Mouse (Mus musculus) skeletal muscle tissue, adult 2 months (tissue): Measurements from ENCODE around the gene Prdm10.

Experiments
- DNase-seq: peaks from one replicate; pipeline ENCODE4 v3.0.0-alpha.2; 2012; ENCODE audit warnings: low read depth, low spot score

Prdm10 gene

DNA sequence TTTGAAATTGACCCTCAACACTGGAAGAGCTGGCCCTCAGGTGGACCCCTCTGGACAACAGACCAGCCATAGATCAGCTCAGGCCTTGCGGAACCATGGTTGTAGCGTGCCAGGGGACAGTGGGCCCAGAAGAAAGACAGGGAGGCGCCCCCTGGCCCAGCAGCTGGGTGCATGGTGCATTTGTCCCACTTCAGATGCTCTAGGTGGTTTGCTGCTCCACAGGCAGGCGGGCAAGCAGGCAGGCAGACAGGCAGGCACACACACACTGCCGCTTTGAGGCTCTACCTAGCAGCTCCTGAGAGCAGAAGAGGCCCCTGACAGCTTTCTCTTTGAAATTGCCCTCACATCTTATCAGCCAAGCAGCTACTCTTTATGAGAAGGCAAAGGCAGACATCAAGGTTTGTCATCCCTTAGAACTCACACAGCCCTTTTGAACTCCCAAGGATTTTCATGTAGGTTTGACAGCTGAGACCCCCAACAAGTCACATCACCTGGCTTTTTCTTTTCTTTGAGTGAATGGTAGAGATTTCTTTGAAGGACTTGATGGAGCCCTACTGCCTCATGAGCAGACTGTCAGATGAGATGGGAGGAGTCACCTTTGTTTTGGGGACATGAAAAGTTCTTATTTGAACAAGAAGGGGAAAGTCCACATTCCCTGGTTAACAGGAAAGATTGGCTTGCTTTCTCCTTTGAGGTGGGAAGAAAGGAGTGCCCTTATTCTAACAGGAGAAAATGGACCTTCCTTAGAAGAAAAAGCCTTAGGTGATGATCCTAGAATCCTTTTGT, 21.4 kb downstream of the Prdm10 start:
- no peak for DNase-seq

GRCm38 (mm10) chr9:31304358-31304757, 24.0 kb downstream of the Prdm10 start:
- no peak for DNase-seq

- DNase-seq: no peak
These were observed 24.8 kb downstream of the Prdm10 start for GRCm38 (mm10) chr9:31305117-31305516.

DNA sequence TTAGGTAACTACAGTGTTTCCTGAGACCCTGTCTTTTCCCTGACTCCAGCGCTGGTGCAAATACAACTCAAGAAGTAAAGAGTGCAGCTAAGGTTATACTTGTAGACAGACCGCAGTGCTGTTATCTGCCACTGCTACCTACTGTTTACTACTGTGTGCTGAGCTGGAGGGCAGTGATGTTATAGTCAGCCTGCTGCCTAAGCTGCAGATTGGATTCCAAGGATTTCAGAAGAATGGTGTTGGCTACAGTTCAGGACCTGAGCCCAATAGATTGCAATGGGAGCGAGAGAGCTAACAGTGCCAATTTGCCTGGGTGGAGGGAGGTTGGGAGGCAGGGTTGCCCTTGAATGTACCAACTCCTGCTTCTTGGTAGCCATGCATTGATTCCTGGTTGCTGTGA, 25.5 kb downstream of the Prdm10 start:
- no peak for DNase-seq

GRCm38 (mm10) chr9:31307232-31307631, 26.9 kb downstream of the Prdm10 start:
- no peak for DNase-seq

GRCm38 (mm10) chr9:31309041-31309440, 28.7 kb downstream of the Prdm10 start:
- no peak for DNase-seq

- DNase-seq: no peak
These were observed 30.3 kb downstream of the Prdm10 start for GRCm38 (mm10) chr9:31310662-31311061.

GRCm38 (mm10) chr9:31313876-31314275, 33.5 kb downstream of the Prdm10 start:
- no peak for DNase-seq

GRCm38 (mm10) chr9:31315983-31316382, 35.6 kb downstream of the Prdm10 start:
- no peak for DNase-seq

GRCm38 (mm10) chr9:31318956-31319355, 38.6 kb downstream of the Prdm10 start:
- DNase-seq: no peak

- no peak for DNase-seq
These were observed 40.4 kb downstream of the Prdm10 start for GRCm38 (mm10) chr9:31320734-31321133.

- DNase-seq: no peak
These were observed 41.2 kb downstream of the Prdm10 start for GRCm38 (mm10) chr9:31321526-31321925.

GRCm38 (mm10) chr9:31322090-31322489, 41.8 kb downstream of the Prdm10 start:
- DNase-seq: no peak

DNA sequence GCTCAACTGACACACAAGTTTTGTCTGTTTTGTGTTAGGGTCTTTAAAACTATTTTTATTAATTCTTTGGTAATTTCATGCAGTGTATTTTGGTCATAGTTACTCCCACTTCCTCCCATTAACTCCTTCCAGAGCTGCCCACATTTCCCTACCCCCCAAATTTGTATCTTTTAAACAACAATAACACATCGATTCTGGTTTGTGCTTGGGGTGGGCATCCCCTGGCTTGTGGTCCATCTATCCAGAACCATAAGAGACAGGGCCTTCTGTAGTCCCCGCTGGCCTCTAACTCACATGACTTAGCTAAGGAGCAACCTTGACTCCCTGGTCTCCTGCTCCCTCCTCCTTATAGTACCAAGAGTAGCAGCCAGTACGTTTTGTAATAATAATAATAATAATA, 50.5 kb downstream of the Prdm10 start:
- DNase-seq: no peak

DNA sequence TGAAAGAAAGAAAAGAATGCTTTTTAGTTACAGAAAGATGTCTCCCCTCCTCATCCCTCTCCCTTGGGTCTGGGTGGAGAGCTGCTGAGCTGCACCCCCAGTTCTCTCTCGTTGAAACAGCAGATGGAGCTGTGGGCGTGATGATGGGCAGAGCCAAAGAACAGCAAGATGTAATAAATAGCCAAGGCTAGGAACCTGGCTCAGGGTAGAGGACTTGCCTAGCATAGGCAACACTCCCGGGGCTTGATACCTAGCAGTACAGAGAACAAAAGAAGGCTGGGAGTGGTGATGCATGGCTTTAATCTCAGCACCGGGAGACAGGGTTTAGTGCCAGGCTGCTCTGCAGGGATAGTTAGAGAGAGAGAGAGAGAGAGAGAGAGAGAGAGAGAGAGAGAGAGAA, 50.9 kb downstream of the Prdm10 start:
- no peak for DNase-seq

- DNase-seq: no peak
These were observed 51.6 kb downstream of the Prdm10 start for GRCm38 (mm10) chr9:31331906-31332305.

GRCm38 (mm10) chr9:31332826-31333225, 52.5 kb downstream of the Prdm10 start:
- DNase-seq: no peak

GRCm38 (mm10) chr9:31334991-31335390, 54.7 kb downstream of the Prdm10 start:
- no peak for DNase-seq

DNA sequence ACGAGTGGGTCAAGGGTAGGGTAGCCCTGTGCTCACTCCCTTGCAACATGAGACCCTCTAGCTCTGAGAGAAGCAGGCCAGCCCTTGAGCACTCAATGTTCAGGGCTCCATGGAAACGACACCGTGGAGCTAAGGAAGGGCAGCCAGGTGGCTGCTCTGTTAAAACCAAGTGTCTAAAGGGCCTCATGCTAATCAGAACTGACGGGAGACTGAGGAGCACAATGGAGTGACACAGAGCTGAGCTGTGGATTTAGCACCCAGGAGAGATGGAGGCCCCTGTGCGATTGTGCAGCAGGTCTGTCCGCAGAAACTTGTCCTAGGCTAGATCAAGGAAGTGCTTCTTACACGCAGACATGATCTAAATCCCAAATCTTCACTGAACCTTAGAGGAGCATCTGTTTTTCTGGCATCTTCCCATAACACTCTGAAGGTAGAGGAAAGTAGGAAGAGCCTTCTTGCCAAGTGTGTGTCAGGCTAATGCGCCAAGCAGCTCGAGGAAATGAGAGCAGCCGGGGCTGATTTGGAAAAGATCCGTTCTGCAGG, 64.0 kb downstream of the Prdm10 start:
- no peak for DNase-seq

DNA sequence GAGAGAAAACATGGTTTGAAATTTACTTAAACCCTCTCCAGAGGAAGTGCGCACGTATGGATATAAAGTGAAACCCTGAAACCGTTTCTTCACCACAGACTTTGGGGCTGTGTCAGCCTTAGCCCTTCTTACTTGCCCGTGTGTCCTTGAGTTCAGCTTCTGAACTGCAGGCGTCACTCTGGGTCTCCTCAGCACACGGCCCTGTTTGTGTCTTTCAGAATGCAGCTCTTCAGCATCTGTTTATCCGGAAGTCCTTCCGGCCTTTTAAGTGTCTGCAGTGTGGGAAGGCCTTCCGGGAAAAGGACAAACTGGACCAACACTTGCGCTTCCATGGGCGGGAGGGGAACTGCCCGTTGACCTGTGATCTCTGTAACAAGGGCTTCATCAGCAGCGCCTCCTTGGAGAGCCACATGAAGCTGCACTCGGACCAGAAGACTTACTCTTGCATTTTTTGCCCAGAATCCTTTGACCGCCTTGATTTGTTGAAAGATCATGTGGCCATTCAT, 66.3 kb downstream of the Prdm10 start:
- no peak for DNase-seq

DNA sequence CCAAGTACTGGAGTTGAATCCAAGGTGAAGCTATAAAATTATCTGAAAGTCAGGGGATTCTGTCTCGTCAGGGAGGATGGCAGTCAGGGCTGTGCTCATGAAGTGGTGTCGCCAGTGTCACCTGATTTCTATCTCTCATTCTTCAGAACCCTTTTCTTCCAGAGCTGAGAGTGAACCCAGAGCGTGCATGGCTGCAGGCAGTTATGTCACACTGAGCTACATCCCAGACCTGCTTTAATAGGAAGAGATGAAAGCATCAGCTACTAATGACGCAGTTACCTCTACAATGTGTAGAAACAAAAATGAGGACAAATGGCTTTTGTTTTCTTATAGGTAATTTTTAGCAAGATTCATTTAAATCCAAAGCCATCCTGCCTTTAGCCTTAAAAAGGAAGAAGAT, 68.1 kb downstream of the Prdm10 start:
- no peak for DNase-seq

GRCm38 (mm10) chr9:31348915-31349314, 68.6 kb downstream of the Prdm10 start:
- peak; percentile 51 for DNase-seq

DNA sequence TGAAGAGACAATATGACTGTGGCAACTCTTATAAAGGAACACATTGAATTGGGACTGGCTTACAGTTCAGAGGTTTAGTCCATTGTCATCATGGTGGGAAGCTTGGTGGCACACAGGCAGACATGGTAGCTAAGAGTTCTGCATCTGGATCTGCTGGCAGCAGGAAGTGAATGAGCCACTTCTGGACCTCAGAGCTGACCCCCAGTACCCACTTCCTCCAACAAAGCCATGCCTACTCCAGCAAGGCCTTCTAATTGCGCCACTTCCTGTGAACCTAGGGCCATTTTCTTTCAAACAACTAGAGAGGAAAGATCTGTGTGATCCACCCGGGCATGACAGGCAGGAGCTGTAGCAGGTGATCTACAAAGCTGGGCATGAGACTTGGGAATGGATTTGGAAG, 72.4 kb downstream of the Prdm10 start:
- no peak for DNase-seq
